Mouse (Mus musculus): ENCODE measurements at regions not wholly inside any gene's neighbourhood (a gene's known extent, or its start where the extent isn't known, plus 50 kb on each side); places are given as distances from the start of the nearest gene placed in this dataset.

DNA sequence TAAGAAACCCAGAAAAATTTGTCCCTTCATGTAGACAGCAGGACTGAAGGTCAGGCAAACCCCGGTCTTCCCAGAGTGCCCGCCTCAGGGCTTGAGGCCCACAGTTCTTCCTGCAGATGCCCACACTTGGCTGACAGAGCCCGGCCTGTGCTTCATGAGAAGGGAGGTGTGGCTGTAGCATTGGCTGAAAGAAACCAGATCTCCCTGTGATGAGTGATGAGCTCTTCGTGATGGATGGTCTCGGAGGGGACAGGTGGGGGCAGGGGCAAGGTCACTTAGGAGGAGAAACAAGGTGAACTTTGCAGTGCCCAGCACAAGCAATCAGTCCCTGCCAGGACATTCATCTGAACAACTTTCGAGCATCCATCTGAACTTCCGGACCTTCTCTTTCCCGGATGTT is 298.7 kb upstream of the Ddhd1 start:
- peaks cover 30% of the 10 kb centered on the region for H3K9me3 ChIP-seq (ENCODE audit: low read length)
- no peaks in the 10 kb centered on the region for H3K36me3 ChIP-seq (ENCODE audit: insufficient read depth, low read length)
- no peaks in the 10 kb centered on the region for H3K4me1 ChIP-seq (replicated peaks; ENCODE audit: low read depth, low read length)
- no peaks in the 10 kb centered on the region for H3K27me3 ChIP-seq (ENCODE audit: insufficient read depth, low read length)
- no peak overlapping the region for H3K4me3 ChIP-seq (replicated peaks; ENCODE audit: low read length)
- TF ChIP-seq NANOG (IDR thresholded peaks at IDR 0.05; ENCODE audit: borderline replicate concordance, low read length) (no peak), POU5F1 (IDR thresholded peaks at IDR 0.05; ENCODE audit: borderline replicate concordance, low read length) (no peak), CTCF (conservative IDR thresholded peaks at IDR 0.05; ENCODE audit: low read length) (no peak)

DNA sequence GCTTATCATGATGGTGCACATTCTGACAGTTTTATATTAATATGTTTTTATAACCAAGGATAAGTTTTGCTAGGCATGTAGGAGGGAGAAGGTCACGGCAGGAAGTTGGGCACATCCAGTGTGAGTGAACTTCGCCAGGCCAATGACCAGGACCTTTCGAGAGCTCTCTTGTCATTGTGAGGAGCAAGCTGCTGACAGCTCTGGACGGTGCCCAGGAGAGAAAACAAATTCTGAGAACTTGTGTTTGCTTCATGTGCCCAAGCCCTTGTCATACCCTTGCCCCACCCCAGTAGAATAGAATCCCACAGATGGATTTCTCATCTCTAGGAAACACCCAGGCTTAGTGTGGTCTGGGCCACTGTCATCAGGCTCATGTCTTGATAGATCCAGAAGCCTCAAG is 304.5 kb upstream of the Ddhd1 start:
- H3K36me3 ChIP-seq (ENCODE audit: insufficient read depth, low read length), result no peaks in the 10 kb centered on the region
- H3K4me1 ChIP-seq (replicated peaks; ENCODE audit: low read depth, low read length), result no peaks in the 10 kb centered on the region
- H3K4me3 ChIP-seq (replicated peaks; ENCODE audit: low read length), result no peak overlapping the region
- peaks cover 66% of the 10 kb centered on the region for H3K9me3 ChIP-seq (ENCODE audit: low read length)
- TF ChIP-seq CTCF (conservative IDR thresholded peaks at IDR 0.05; ENCODE audit: low read length) (no peak), POU5F1 (IDR thresholded peaks at IDR 0.05; ENCODE audit: borderline replicate concordance, low read length) (no peak), NANOG (IDR thresholded peaks at IDR 0.05; ENCODE audit: borderline replicate concordance, low read length) (no peak)
- no peaks in the 10 kb centered on the region for H3K27me3 ChIP-seq (ENCODE audit: insufficient read depth, low read length)

DNA sequence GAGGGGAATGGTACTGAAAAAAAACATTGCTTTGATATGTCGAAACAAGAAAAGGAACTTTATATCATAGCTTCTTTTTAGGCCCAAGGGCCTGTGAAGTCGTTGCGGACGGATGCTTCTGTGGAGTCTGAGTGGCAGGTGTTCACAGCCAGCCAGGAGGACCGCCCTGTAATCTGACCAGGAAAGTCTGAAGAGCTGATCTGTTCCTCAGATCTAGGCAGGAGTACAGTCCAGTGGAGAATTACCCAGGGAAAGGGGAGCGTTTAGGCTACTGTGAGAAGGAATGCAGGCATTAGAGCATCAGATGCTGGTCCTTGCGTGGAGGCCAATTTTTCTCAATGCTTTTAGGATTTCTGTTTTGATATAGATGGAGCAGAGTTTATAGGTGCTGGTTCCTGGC is 306.1 kb upstream of the Ddhd1 start:
- H3K4me1 ChIP-seq (replicated peaks; ENCODE audit: low read depth, low read length), result no peaks in the 10 kb centered on the region
- H3K36me3 ChIP-seq (ENCODE audit: insufficient read depth, low read length), result no peaks in the 10 kb centered on the region
- no peak for TF ChIP-seq CTCF (conservative IDR thresholded peaks at IDR 0.05; ENCODE audit: low read length)
- no peak for TF ChIP-seq POU5F1 (IDR thresholded peaks at IDR 0.05; ENCODE audit: borderline replicate concordance, low read length)
- TF ChIP-seq NANOG (IDR thresholded peaks at IDR 0.05; ENCODE audit: borderline replicate concordance, low read length), result no peak
- no peak overlapping the region for H3K4me3 ChIP-seq (replicated peaks; ENCODE audit: low read length)
- H3K9me3 ChIP-seq (ENCODE audit: low read length), result peaks cover 60% of the 10 kb centered on the region
- H3K27me3 ChIP-seq (ENCODE audit: insufficient read depth, low read length), result no peaks in the 10 kb centered on the region

DNA sequence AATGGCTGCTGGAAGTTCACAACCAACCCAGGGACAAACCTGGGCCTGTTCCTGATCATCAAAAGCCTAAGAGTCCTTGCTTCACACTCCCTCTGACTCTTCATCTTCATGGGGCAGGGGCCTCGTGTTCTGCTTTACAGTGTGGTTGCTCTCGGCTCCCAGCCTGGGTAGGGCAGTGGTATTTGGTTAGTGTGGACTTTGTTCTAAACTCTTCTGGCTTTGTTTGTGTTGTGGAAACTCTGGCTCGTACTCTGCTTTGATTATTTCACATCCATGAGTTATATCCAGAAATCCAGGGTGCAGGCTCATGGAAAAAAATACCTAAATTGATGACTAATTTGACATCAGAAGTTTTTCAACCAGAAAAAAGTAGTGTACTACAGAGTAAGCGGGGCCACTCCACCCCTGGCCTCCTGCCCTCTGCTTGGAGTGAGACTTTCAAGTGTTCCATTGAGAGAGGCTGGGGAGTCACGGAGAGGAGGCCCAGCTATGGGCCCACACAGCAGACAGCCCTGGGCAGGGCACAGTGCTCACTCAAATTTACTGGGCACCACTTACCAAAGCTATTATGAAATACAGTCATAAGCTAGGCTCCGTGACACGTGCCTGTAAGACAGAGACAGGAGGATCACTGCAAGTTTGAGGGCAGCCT is 325.4 kb upstream of the Ddhd1 start:
- Histone ChIP-seq H3K27me3 (ENCODE audit: insufficient read depth, low read length) (no peaks in the 10 kb centered on the region), H3K4me1 (replicated peaks; ENCODE audit: low read depth, low read length) (no peaks in the 10 kb centered on the region), H3K4me3 (replicated peaks; ENCODE audit: low read length) (no peak overlapping the region), H3K9me3 (ENCODE audit: low read length) (no peaks in the 10 kb centered on the region), H3K36me3 (ENCODE audit: insufficient read depth, low read length) (no peaks in the 10 kb centered on the region)
- TF ChIP-seq POU5F1 (IDR thresholded peaks at IDR 0.05; ENCODE audit: borderline replicate concordance, low read length) (no peak), CTCF (conservative IDR thresholded peaks at IDR 0.05; ENCODE audit: low read length) (no peak), NANOG (IDR thresholded peaks at IDR 0.05; ENCODE audit: borderline replicate concordance, low read length) (no peak)

DNA sequence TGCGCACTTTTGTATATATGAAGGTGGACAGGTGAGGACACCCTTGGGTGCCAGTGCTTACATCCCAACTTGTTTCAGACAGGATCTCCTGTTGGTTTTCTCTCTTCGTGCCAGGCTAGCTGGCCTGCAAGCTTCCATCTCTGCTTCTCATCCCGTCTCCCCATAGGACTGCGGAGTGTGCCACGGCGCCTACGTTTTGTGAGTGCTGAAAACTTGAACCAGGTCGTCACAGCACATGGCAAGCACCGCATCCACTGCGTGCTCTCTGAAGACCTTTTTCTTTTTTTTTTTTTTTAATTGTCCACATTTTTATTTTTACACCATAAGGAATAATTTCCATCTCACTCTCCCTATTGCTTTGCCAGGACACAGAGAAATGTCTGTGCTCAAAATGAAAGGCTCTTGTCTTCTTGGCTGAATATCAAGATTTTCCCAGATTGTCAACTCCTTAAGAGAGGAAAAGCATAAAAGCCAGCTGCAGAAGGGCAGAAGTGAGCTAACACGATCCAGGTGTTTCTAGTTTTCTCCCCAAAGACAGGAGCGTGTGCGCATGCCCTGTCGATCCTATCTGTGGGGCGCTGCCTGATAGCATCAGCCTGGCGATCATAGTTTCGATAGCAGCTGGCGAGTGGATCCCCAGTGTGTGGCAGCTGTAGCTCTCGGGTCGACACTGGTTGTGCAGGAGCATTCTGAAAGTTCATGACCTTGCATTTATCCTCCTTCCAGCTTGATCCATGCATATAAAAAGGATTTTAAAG is 326.4 kb upstream of the Ddhd1 start:
- TF ChIP-seq NANOG (IDR thresholded peaks at IDR 0.05; ENCODE audit: borderline replicate concordance, low read length), result no peak
- no peak for TF ChIP-seq CTCF (conservative IDR thresholded peaks at IDR 0.05; ENCODE audit: low read length)
- TF ChIP-seq POU5F1 (IDR thresholded peaks at IDR 0.05; ENCODE audit: borderline replicate concordance, low read length), result no peak

DNA sequence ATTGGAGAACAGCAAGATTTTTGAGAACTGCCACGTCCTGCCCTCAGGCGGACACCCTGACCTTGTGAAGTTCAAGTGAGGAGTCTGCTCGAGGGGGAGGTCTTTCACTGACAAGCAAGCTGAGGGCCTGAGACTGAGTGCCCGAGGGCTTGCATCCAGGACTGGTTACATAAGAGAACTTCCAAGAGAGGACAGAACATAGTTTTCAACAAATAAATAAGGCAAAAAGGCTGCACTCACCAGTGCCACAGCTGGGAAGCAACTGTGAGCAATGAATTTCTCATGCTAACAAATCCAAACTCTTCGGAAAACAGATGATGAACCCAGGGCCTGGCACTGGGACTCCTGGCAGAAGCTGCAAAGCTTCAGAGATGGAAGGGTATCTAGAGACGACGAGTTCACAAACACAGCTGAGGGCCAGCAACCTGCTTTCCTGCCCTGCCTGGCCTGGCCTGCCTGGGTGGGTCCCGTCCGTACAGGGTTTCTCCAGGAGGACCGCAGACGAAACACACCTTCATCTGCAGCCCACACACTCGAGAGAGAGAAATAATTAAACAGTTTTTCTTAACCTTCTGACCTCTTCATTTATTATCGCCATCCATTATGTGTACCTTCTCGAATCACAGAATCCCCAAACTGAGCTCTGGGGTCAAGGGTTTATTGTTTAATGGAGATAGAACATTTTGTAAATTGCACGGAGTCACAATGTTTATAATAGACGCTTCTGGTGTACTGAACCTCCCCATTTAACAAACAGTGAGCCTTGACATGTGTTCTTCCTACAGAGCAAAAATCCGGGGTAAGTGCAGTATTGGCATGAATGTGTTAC is 334.3 kb upstream of the Ddhd1 start:
- Histone ChIP-seq H3K4me1 (replicated peaks; ENCODE audit: low read depth, low read length) (no peaks in the 10 kb centered on the region), H3K27me3 (ENCODE audit: insufficient read depth, low read length) (no peaks in the 10 kb centered on the region), H3K36me3 (ENCODE audit: insufficient read depth, low read length) (no peaks in the 10 kb centered on the region), H3K9me3 (ENCODE audit: low read length) (no peaks in the 10 kb centered on the region), H3K4me3 (replicated peaks; ENCODE audit: low read length) (no peak overlapping the region)
- no peak for TF ChIP-seq NANOG (IDR thresholded peaks at IDR 0.05; ENCODE audit: borderline replicate concordance, low read length)
- no peak for TF ChIP-seq POU5F1 (IDR thresholded peaks at IDR 0.05; ENCODE audit: borderline replicate concordance, low read length)
- TF ChIP-seq CTCF (conservative IDR thresholded peaks at IDR 0.05; ENCODE audit: low read length), result no peak

More for the DNA sequence above, 326.4 kb upstream of the Ddhd1 start:
- no peaks in the 10 kb centered on the region for H3K36me3 ChIP-seq (ENCODE audit: insufficient read depth, low read length)
- H3K27me3 ChIP-seq (ENCODE audit: insufficient read depth, low read length), result no peaks in the 10 kb centered on the region
- H3K9me3 ChIP-seq (ENCODE audit: low read length), result no peaks in the 10 kb centered on the region
- no peak overlapping the region for H3K4me3 ChIP-seq (replicated peaks; ENCODE audit: low read length)
- H3K4me1 ChIP-seq (replicated peaks; ENCODE audit: low read depth, low read length), result no peaks in the 10 kb centered on the region

DNA sequence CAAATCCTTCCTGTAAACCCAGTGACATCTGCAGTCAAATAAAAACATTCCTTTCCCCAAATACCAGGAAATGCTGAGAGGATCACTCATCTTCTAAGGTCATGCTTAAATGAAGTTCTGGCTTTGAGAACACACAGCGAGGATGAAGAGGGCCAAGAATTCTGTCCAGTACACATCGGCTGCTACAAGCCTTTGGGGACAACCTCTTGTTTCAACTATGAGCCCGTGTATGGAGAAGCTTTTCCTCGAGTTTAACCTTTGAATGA is 334.9 kb upstream of the Ddhd1 start:
- H3K27me3 ChIP-seq (ENCODE audit: insufficient read depth, low read length), result no peaks in the 10 kb centered on the region
- no peaks in the 10 kb centered on the region for H3K9me3 ChIP-seq (ENCODE audit: low read length)
- TF ChIP-seq CTCF (conservative IDR thresholded peaks at IDR 0.05; ENCODE audit: low read length) (no peak), POU5F1 (IDR thresholded peaks at IDR 0.05; ENCODE audit: borderline replicate concordance, low read length) (no peak), NANOG (IDR thresholded peaks at IDR 0.05; ENCODE audit: borderline replicate concordance, low read length) (no peak)
- no peaks in the 10 kb centered on the region for H3K4me1 ChIP-seq (replicated peaks; ENCODE audit: low read depth, low read length)
- H3K4me3 ChIP-seq (replicated peaks; ENCODE audit: low read length), result no peak overlapping the region
- H3K36me3 ChIP-seq (ENCODE audit: insufficient read depth, low read length), result no peaks in the 10 kb centered on the region

DNA sequence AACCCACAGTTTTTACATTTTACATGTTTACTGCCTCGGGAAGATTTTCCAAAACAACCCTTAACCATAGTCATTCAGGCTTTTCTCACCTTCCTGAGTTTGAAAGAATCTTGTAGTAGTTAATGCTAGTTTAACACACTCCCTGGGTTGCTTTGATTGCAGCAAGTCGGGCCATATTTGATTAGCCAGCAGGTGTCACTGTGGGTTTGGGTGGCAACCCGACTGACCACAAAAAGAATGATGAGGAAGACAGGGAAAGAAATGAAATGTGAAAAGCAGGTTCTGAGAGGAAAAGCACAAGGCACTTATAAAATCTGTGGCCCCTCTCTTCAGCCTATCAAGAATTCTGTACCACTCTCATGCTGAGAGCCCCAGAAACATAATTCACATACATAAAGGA is 335.7 kb upstream of the Ddhd1 start:
- no peaks in the 10 kb centered on the region for H3K27me3 ChIP-seq (ENCODE audit: insufficient read depth, low read length)
- no peaks in the 10 kb centered on the region for H3K36me3 ChIP-seq (ENCODE audit: insufficient read depth, low read length)
- no peak overlapping the region for H3K4me3 ChIP-seq (replicated peaks; ENCODE audit: low read length)
- H3K9me3 ChIP-seq (ENCODE audit: low read length), result no peaks in the 10 kb centered on the region
- H3K4me1 ChIP-seq (replicated peaks; ENCODE audit: low read depth, low read length), result no peaks in the 10 kb centered on the region
- TF ChIP-seq NANOG (IDR thresholded peaks at IDR 0.05; ENCODE audit: borderline replicate concordance, low read length) (no peak), CTCF (conservative IDR thresholded peaks at IDR 0.05; ENCODE audit: low read length) (peak; percentile 54), POU5F1 (IDR thresholded peaks at IDR 0.05; ENCODE audit: borderline replicate concordance, low read length) (no peak)

Data from E14TG2a.4 (cell line).